Mouse (Mus musculus) spleen, adult 2 months (tissue): ENCODE results near the gene D030056L22Rik.

Experiments
- CTCF ChIP-seq: fragments of 200-500 bp; IDR thresholded peaks from 2 replicates; pipeline ENCODE4 v1.5.1; 2011; ENCODE audit warnings: mild to moderate bottlenecking, inconsistent platforms; ENCODE audit not compliant: insufficient read depth, insufficient read length, insufficient replicate concordance; ENCODE audit errors: extremely low read depth
- POLR2A ChIP-seq: fragments of 200-500 bp; IDR thresholded peaks from 2 replicates; pipeline ENCODE4 v1.6.1; 2011; ENCODE audit warnings: low read depth, low read length, inconsistent platforms

GRCm38 (mm10) chr19:18712153-18712865, 684 bp upstream of the D030056L22Rik start:
- TF ChIP-seq POLR2A (no peak), CTCF (no peak)
